Mouse (Mus musculus): ENCODE measurements at regions not wholly inside any gene's neighbourhood (a gene's known extent, or its start where the extent isn't known, plus 50 kb on each side); places are given as distances from the start of the nearest gene placed in this dataset.

DNA sequence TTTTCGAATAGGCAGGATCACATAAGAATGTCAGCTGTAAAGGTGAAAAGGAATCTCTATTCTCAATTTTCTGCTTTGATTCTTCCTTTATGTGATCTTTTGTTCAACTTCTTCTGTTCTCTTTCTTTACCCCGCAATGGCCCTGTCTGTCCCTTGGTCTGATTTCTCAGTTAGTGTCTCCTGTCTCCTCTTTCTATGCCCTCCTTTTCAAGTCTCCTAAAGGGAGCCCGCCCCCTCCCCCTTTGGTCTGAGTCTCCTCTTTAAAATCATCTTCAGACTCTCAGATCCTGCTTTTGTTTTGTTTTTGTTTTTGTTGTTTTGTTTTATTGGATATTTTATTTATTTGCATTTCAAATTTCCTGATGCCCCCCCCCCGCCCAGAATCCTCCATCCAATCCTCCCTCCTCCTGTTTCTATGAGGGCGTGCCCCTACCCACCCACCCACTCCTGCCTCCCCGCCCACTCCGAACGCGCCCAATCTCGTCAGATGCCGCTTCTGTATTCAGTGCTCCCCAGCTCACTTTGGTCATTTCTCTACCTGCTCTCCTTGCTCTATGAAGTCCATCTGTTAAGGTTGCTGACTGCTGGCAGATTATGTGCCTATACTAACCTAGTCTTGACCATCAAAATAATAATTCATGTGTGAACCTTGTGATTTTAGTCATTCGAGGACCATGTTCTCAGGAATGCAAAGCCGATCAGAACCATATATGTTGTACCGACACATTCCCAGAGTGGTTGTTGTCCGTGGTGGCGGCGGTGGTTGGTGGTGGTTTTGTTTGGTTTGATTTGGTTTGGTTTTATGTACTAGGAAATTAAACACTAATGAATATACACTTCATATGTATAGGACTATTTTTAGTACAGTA lies 487.9 kb upstream of the Adam24 start:
- DNase-seq (ENCODE audit: low read depth, low spot score) = no peak
- no peaks in the 10 kb centered on the region for H3K4me1 ChIP-seq (ENCODE audit: control insufficient read depth in 2 of 2, insufficient read depth in 2 of 2, low read length in 2 of 2, poor library complexity in 1 of 2)
- H3K27ac ChIP-seq (ENCODE audit: insufficient read depth, low read depth, low read length, poor library complexity, severe bottlenecking) = no peak overlapping the region
- no peaks in the 10 kb centered on the region for H3K36me3 ChIP-seq (ENCODE audit: control insufficient read depth, insufficient read depth, low read length, poor library complexity, severe bottlenecking)
- in situ Hi-C loops (cut with MboI; ENCODE audit: low sequenced_read_pairs in 2 of 2, unreplicated experiment in 2 of 2) = no loop called here
- H3K9me3 ChIP-seq (ENCODE audit: control insufficient read depth, insufficient read depth, low read depth, low read length) = no peaks in the 10 kb centered on the region
- TF ChIP-seq ZNF384 (IDR thresholded peaks at IDR 0.05; ENCODE audit: low read depth, low read length) = no peak
- no peak for TF ChIP-seq HCFC1 (IDR thresholded peaks at IDR 0.05; ENCODE audit: borderline replicate concordance, insufficient read depth, low read length)
- TF ChIP-seq MAFK (IDR thresholded peaks at IDR 0.05; ENCODE audit: insufficient read depth, low read depth, low read length) = no peak
- TF ChIP-seq ZC3H11A (IDR thresholded peaks at IDR 0.05; ENCODE audit: borderline replicate concordance, low read depth, low read length) = no peak
- no peak for TF ChIP-seq CHD2 (IDR thresholded peaks at IDR 0.05; ENCODE audit: low read depth, low read length)
- H3K4me3 ChIP-seq (ENCODE audit: insufficient read depth in 1 of 2, low read depth in 1 of 2, low read length in 2 of 2, poor library complexity in 1 of 2, severe bottlenecking in 1 of 2) = no peak overlapping the region
- H3K9ac ChIP-seq (ENCODE audit: insufficient read depth, low read depth, low read length, poor library complexity, severe bottlenecking) = no peak overlapping the region

DNA sequence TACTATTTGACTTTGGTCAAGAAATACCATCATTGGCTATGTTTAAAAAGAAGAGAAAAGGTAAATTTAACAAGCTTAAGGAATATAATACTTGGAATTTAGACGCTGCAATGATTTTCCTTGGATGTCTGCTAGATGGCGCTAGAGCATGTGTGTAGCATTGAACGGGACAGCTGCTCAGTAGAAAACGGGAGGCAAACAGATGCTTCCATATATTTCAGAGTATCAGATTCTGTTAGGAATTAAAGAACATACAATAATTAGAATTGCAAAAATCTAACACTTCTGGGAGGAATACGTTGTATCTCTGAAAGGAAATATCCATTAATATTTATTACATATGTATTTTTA lies 487.3 kb upstream of the Adam24 start:
- DNase-seq (ENCODE audit: low read depth, low spot score) = peak; percentile 13
- TF ChIP-seq CHD2 (IDR thresholded peaks at IDR 0.05; ENCODE audit: low read depth, low read length) (no peak), ZC3H11A (IDR thresholded peaks at IDR 0.05; ENCODE audit: borderline replicate concordance, low read depth, low read length) (peak; percentile 81)
- Histone ChIP-seq H3K4me1 (ENCODE audit: control insufficient read depth in 2 of 2, insufficient read depth in 2 of 2, low read length in 2 of 2, poor library complexity in 1 of 2) (no peaks in the 10 kb centered on the region), H3K4me3 (ENCODE audit: insufficient read depth in 1 of 2, low read depth in 1 of 2, low read length in 2 of 2, poor library complexity in 1 of 2, severe bottlenecking in 1 of 2) (no peak overlapping the region), H3K9ac (ENCODE audit: insufficient read depth, low read depth, low read length, poor library complexity, severe bottlenecking) (no peak overlapping the region), H3K36me3 (ENCODE audit: control insufficient read depth, insufficient read depth, low read length, poor library complexity, severe bottlenecking) (no peaks in the 10 kb centered on the region), H3K9me3 (ENCODE audit: control insufficient read depth, insufficient read depth, low read depth, low read length) (no peaks in the 10 kb centered on the region), H3K27ac (ENCODE audit: insufficient read depth, low read depth, low read length, poor library complexity, severe bottlenecking) (no peak overlapping the region)
- in situ Hi-C loops (cut with MboI; ENCODE audit: low sequenced_read_pairs in 2 of 2, unreplicated experiment in 2 of 2) = no loop called here

DNA sequence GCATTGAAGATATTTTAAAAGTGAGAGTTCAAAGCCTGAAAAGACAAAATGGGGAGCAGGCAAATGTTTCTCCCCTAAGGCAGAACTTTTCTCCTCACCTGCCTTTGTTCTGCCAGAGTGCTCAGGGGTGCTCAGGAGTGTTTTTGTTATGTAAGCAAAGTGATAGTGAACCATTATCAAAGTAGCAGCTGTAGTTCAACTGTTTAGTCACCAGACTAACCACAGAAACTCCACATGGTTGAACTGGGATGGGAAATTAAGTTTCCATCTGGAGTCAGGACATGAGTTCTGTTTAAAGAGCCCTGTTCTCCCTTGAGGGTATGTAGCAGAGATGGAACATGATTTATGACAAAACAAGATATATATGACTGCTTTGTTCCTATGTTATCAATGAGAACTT lies 482.6 kb upstream of the Adam24 start:
- TF ChIP-seq HCFC1 (IDR thresholded peaks at IDR 0.05; ENCODE audit: borderline replicate concordance, insufficient read depth, low read length) (no peak), ZNF384 (IDR thresholded peaks at IDR 0.05; ENCODE audit: low read depth, low read length) (no peak), MAFK (IDR thresholded peaks at IDR 0.05; ENCODE audit: insufficient read depth, low read depth, low read length) (no peak), ZC3H11A (IDR thresholded peaks at IDR 0.05; ENCODE audit: borderline replicate concordance, low read depth, low read length) (no peak), CHD2 (IDR thresholded peaks at IDR 0.05; ENCODE audit: low read depth, low read length) (no peak)
- H3K9me3 ChIP-seq (ENCODE audit: control insufficient read depth, insufficient read depth, low read depth, low read length) = no peaks in the 10 kb centered on the region
- peak; percentile 27 for DNase-seq (ENCODE audit: low read depth, low spot score)
- no peak overlapping the region for H3K27ac ChIP-seq (ENCODE audit: insufficient read depth, low read depth, low read length, poor library complexity, severe bottlenecking)
- no peak overlapping the region for H3K9ac ChIP-seq (ENCODE audit: insufficient read depth, low read depth, low read length, poor library complexity, severe bottlenecking)
- in situ Hi-C loops (cut with MboI; ENCODE audit: low sequenced_read_pairs in 2 of 2, unreplicated experiment in 2 of 2) = no loop called here
- no peaks in the 10 kb centered on the region for H3K36me3 ChIP-seq (ENCODE audit: control insufficient read depth, insufficient read depth, low read length, poor library complexity, severe bottlenecking)
- no peaks in the 10 kb centered on the region for H3K4me1 ChIP-seq (ENCODE audit: control insufficient read depth in 2 of 2, insufficient read depth in 2 of 2, low read length in 2 of 2, poor library complexity in 1 of 2)
- H3K4me3 ChIP-seq (ENCODE audit: insufficient read depth in 1 of 2, low read depth in 1 of 2, low read length in 2 of 2, poor library complexity in 1 of 2, severe bottlenecking in 1 of 2) = no peak overlapping the region

DNA sequence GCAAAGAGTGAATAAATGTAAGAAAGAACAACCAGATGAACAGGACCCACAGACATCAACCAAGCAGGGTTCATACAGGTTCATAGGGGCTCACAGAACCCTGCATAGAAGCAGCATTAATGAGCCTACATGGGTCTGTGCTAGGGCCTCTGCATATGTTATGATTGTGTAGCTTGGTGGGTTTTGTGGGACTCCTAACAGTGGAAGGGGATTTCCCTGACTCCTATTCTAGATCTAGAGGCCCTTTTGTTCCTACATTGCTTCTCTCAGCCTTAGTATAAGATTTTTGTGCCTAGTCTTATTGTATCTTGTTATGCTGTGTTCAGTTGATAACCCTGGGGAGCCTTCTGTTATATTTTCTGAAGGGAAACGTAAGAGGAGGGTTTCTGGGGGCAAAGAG lies 481.7 kb upstream of the Adam24 start:
- H3K4me1 ChIP-seq (ENCODE audit: control insufficient read depth in 2 of 2, insufficient read depth in 2 of 2, low read length in 2 of 2, poor library complexity in 1 of 2) = no peaks in the 10 kb centered on the region
- no peaks in the 10 kb centered on the region for H3K36me3 ChIP-seq (ENCODE audit: control insufficient read depth, insufficient read depth, low read length, poor library complexity, severe bottlenecking)
- no peak for DNase-seq (ENCODE audit: low read depth, low spot score)
- H3K4me3 ChIP-seq (ENCODE audit: insufficient read depth in 1 of 2, low read depth in 1 of 2, low read length in 2 of 2, poor library complexity in 1 of 2, severe bottlenecking in 1 of 2) = no peak overlapping the region
- in situ Hi-C loops (cut with MboI; ENCODE audit: low sequenced_read_pairs in 2 of 2, unreplicated experiment in 2 of 2) = no loop called here
- TF ChIP-seq CHD2 (IDR thresholded peaks at IDR 0.05; ENCODE audit: low read depth, low read length) (no peak), ZNF384 (IDR thresholded peaks at IDR 0.05; ENCODE audit: low read depth, low read length) (no peak), MAFK (IDR thresholded peaks at IDR 0.05; ENCODE audit: insufficient read depth, low read depth, low read length) (no peak), ZC3H11A (IDR thresholded peaks at IDR 0.05; ENCODE audit: borderline replicate concordance, low read depth, low read length) (no peak), HCFC1 (IDR thresholded peaks at IDR 0.05; ENCODE audit: borderline replicate concordance, insufficient read depth, low read length) (no peak)
- H3K9me3 ChIP-seq (ENCODE audit: control insufficient read depth, insufficient read depth, low read depth, low read length) = no peaks in the 10 kb centered on the region
- H3K9ac ChIP-seq (ENCODE audit: insufficient read depth, low read depth, low read length, poor library complexity, severe bottlenecking) = no peak overlapping the region
- H3K27ac ChIP-seq (ENCODE audit: insufficient read depth, low read depth, low read length, poor library complexity, severe bottlenecking) = no peak overlapping the region

DNA sequence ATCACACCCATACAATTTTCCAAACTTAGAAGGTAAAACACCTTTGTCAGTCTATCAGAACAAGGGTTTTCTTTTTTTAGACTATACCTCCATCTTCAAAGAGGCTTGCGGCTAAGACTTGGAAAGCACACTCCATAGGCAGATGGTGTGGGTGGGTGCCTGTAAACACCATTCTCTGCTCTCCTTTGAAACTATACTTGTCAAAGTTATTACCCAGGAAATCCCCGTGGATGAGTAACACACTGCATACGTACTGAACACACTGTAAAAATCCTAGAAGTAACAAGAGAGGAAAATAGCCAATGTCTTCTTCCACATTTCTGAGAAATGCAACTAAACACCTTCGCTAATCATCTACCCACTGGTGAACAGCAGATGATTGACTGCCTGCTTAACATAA lies 464.0 kb upstream of the Adam24 start:
- no peak for DNase-seq (ENCODE audit: low read depth, low spot score)
- TF ChIP-seq ZC3H11A (IDR thresholded peaks at IDR 0.05; ENCODE audit: borderline replicate concordance, low read depth, low read length) = no peak
- no peak for TF ChIP-seq ZNF384 (IDR thresholded peaks at IDR 0.05; ENCODE audit: low read depth, low read length)
- TF ChIP-seq HCFC1 (IDR thresholded peaks at IDR 0.05; ENCODE audit: borderline replicate concordance, insufficient read depth, low read length) = no peak
- no peak for TF ChIP-seq MAFK (IDR thresholded peaks at IDR 0.05; ENCODE audit: insufficient read depth, low read depth, low read length)
- TF ChIP-seq CHD2 (IDR thresholded peaks at IDR 0.05; ENCODE audit: low read depth, low read length) = no peak
- Histone ChIP-seq H3K4me1 (ENCODE audit: control insufficient read depth in 2 of 2, insufficient read depth in 2 of 2, low read length in 2 of 2, poor library complexity in 1 of 2) (no peaks in the 10 kb centered on the region), H3K9ac (ENCODE audit: insufficient read depth, low read depth, low read length, poor library complexity, severe bottlenecking) (no peak overlapping the region), H3K4me3 (ENCODE audit: insufficient read depth in 1 of 2, low read depth in 1 of 2, low read length in 2 of 2, poor library complexity in 1 of 2, severe bottlenecking in 1 of 2) (no peak overlapping the region), H3K9me3 (ENCODE audit: control insufficient read depth, insufficient read depth, low read depth, low read length) (no peaks in the 10 kb centered on the region), H3K27ac (ENCODE audit: insufficient read depth, low read depth, low read length, poor library complexity, severe bottlenecking) (no peak overlapping the region), H3K36me3 (ENCODE audit: control insufficient read depth, insufficient read depth, low read length, poor library complexity, severe bottlenecking) (no peaks in the 10 kb centered on the region)
- in situ Hi-C loops (cut with MboI; ENCODE audit: low sequenced_read_pairs in 2 of 2, unreplicated experiment in 2 of 2) = no loop called here

Measured in ES-E14 (cell line).